Mouse (Mus musculus): ENCODE measurements around the gene Olfr825.
"Not testable (repeated sequence)": the region's sequence is repeated elsewhere in the genome, so short reads cannot be mapped to it uniquely, and the experiment has no call there.

Olfr825 gene

DNA sequence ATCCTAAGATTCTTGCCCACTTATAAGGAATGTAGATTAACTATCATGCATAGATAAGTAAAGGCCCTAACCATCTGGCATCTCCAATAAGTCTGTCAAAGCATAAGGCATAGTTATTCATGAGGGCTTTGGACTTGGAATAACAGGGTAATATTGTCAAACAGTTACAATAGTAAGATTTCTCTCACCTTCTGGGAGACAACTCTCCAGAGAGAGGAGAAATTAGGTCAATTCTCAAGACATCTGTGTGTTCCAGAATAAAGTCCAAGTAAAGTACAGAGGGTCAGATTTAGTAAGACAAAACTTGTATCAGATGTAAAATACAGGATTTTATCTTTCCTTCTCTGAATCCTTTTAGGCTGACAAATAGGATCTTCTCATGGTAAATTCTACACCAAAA is at the start of gene Olfr825:
Gene Olfr825, minus strand, starts transcription at position 101 of the 400 bp plus-strand sequence.
- no peak for DNase-seq

DNA sequence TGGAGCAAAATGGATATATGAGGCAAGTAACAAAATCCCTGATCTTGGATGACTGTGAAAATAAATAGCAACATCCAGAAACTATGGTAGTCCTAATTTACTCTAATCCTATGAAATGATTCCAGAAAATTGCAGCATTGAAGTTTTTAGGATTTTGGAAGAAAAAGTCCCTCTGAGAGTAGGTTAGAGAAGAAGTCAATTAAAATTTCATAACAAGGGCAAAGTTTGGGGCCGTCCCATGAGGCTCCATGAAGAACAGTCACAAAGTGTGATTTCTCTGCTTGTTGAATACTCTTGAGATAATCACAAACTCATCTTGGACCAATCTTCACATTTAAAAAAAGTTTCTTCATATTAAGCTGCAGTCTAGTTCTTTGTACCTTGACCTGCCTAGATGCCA is 47.7 kb upstream of the Olfr825 start, which contains the start of gene Olfr827:
Gene Olfr827, minus strand, starts transcription at position 101 of the 400 bp plus-strand sequence.
- no peak for DNase-seq

DNA sequence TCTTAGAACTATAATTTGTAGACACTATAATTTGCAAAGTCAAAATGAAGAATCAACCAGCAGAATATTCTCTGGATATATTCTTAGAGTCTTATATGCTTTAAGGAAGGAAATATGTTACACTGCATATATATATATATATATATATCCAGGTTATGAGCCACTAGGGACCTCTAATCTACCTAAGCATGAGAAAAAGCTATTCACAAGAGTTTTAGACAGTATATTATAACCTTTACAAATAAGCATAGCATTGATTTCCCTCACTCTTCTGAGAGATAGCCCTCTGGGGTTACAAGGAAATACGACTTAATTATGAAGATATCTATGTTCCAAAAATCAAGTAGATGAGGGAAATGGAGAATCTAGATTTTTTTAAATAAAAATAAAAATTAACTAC is 17.5 kb upstream of the Olfr825 start, which contains the start of gene Olfr826:
Gene Olfr826, minus strand, starts transcription at position 101 of the 400 bp plus-strand sequence.
- no peak for DNase-seq

DNA sequence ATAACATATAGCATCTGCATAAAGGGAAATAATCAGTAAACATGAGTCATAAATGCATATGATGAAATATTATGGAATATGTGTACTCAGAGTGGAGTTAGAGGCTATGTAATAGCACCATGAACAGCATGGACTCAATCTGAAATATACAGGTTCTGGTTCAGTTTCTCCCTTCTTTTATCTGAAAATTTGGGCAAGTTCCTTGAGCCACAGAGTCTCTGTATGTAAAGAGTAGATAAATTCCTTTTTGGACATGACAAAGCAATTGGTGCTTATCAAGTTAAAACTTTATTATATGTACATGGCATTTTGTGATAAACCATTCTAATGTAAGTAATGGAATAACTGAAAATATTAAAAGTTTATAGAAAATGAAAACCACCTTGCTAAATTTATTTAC is 1.4 kb downstream of the Olfr825 start:
- no peak for DNase-seq

DNA sequence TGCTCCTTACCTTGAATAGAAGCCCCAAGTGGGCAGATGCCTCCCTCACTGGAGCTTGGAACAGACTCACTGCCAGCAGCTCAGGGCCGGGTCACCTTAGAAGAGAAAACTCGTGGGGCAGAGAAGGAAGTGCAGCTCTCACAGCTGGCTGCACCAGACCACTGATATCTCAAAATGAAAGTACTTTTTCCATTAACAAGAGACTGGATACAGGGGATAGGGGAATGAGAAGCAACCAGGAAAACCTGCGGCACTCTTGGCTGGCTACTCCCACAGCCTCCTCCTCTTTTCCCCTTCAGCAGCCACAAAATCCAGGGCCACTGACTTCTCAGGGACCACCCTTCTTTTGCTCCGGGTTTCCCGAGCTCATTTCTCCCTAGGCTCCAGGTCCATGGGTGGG is 22.4 kb downstream of the Olfr825 start:
- DNase-seq: no peak

DNA sequence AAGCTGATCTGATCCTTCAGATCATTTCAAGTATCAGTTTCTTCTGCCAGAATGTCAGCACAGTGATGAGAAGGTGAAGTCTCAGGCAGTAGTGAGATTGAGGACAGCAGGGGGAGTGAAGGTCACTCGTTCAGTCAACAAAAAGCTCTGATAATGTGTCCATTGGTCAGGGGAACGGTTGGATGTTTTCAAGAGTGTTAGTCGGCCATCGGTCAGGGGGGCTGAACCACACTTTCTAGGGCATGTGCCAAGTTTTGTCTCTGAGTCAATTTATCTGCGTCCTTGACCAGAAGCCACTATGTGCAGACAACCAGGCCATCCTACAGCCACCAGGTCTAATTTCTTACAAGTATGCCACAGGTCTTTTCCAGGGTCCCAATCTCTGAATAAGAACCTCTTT is 24.1 kb downstream of the Olfr825 start:
- not testable (repeated sequence) for DNase-seq

DNA sequence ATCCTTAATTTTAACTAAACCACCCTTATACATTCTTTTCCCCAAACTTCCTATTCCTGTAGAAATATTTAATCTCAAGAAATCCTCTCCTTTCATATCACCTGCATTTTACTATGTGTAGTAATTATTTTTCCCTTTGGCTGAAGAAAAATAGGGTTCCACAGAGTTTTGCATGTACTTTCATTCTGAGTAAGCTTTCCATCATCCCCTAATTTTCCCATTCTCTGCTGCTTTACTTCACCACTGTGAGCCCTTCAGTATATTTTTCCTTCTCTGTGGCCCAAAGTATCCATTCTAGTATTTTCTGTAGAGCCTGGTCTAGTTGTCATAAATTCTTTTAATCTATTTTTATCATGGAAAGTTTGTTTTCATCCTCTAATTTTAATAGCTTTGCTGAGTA is 31.8 kb downstream of the Olfr825 start:
- no peak for DNase-seq

DNA sequence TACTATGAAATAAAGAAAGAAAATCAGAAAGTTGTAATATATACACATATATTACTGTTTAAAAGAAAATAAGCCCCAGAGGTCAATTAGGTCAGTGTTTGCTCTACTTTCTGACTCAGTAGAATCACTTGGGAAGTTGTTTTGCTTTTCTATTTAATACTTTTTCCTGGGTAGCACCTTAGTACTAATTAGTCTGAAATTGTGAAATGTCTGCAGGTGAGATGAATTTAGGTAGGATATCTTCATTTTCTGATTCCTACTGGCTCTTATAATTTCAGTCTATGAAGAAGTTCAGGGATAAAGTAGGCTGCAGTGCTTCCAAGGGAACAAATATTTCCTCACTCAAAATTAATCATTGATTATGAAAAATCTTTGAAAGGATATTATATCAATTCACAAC is 36.7 kb downstream of the Olfr825 start, which contains the start of gene Olfr824:
Gene Olfr824, minus strand, starts transcription at position 101 of the 400 bp plus-strand sequence.
- not testable (repeated sequence) for DNase-seq

DNA sequence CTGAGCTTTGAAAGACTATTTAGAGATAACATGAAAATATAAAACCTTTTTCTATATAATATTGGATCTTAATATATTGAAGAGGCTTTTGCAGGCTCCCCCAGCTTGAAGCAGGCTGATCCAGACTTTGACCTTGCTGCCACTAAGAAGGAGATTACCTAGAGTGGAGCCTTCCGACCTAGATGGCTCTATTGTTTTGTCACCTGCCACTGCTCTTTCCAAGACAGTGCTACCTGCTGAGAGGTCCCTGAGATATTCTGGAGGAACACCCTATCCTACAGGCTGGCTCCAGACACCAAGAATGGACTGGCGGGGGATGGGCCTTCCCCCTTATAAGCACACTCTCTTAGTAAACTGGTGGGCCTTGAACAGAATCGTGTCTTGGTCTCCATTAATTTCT is 50.5 kb downstream of the Olfr825 start:
- not testable (repeated sequence) for DNase-seq

DNA sequence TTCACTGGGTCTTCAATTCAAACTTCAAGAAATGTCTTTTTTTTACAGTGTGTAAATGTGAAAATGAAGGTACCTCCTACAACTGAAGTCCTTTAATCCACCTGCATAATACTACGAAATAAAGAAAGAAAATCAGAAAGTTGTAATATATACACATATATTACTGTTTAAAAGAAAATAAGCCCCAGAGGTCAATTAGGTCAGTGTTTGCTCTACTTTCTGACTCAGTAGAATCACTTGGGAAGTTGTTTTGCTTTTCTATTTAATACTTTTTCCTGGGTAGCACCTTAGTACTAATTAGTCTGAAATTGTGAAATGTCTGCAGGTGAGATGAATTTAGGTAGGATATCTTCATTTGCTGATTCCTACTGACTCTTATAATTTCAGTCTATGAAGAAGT is 51.3 kb downstream of the Olfr825 start, which contains the start of gene Olfr823:
Gene Olfr823, minus strand, starts transcription at position 101 of the 400 bp plus-strand sequence.
- DNase-seq: not testable (repeated sequence)
